ENCODE assay signal across 20 mouse cellular contexts in the genomic region with DNA sequence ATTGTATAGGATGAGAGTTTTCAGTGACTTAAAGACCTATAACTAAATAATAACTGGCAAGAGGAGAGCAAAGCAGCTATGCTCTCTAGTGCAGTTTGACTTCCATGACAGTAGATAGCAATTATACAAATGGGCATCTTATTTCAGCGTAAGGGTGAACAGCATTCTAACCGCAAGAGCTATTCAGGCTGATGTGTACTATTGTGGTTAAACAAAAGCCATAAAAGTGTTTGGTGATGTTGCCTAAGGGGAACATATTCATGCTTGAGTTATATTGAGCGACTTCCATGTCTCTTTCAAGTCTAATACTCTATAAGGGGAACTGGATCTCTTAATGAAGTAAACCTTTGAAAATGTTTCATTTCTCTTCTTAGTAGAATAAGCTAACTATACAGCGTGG.
"Had no signal": no experiment of that assay in that cellular context is flagged by ENCODE, and none has a peak within 500 bp of the region (broad histone marks: within the 10 kb centered on the region; RNA-seq: fewer than 3 reads in every experiment).

No protein-coding gene starts in this region.

- H3K9ac ChIP-seq: limb, embryonic 13.5 days; liver, embryonic 12.5 days; liver, embryonic 15.5 days; lung, embryonic 15.5 days; stomach, embryonic 15.5 days had no signal

- H3K36me3 ChIP-seq: limb, embryonic 10.5 days; limb, embryonic 13.5 days; liver, embryonic 12.5 days; liver, embryonic 15.5 days; lung, embryonic 15.5 days; stomach, embryonic 15.5 days had no signal

- H3K9me3 ChIP-seq: limb, embryonic 10.5 days; liver, embryonic 12.5 days; liver, embryonic 15.5 days; lung, embryonic 15.5 days; stomach, embryonic 15.5 days had no signal

- H3K27ac ChIP-seq: kidney, postnatal 0 days; layer of hippocampus, adult 2 months; limb, embryonic 13.5 days; liver, embryonic 12.5 days; liver, embryonic 15.5 days; lung, embryonic 15.5 days; stomach, embryonic 15.5 days had no signal

- H3K27me3 ChIP-seq: limb, embryonic 13.5 days; liver, embryonic 12.5 days; liver, embryonic 15.5 days; lung, embryonic 15.5 days; stomach, embryonic 15.5 days had no signal

- H3K4me2 ChIP-seq: limb, embryonic 13.5 days; liver, embryonic 12.5 days; liver, embryonic 15.5 days; lung, embryonic 15.5 days; stomach, embryonic 15.5 days had no signal

- DNase-seq: kidney, adult 2 months; kidney, postnatal 25 days; layer of hippocampus, adult 9-11 months; liver; lung, adult 18-20 months; lung, postnatal 10 days; lung, postnatal 36 days; retina, postnatal 1 day; right cerebral cortex, postnatal 25 days; spleen, adult 18-20 months; thymus, postnatal 4 days had no signal

- H3K4me3 ChIP-seq: layer of hippocampus, adult 2 months; limb, embryonic 10.5 days; limb, embryonic 13.5 days; liver, embryonic 12.5 days; liver, embryonic 15.5 days; lung, embryonic 15.5 days; stomach, embryonic 15.5 days had no signal

- ATAC-seq: intestine, postnatal 0 days; liver, embryonic 12.5 days had no signal

- H3K4me1 ChIP-seq: liver, embryonic 12.5 days; liver, embryonic 15.5 days; lung, embryonic 15.5 days; stomach, embryonic 15.5 days had no signal
